Mouse (Mus musculus) ES-E14 (cell line): Measurements from ENCODE around the gene Ms4a6c.

Experiments used
- CHD2 ChIP-seq: IDR thresholded peaks from 2 replicates; pipeline ENCODE4 v1.6.1; 2014; ENCODE audit warnings: mild to moderate bottlenecking, low read depth, low read length, inconsistent platforms
- ZC3H11A ChIP-seq: IDR thresholded peaks from 2 replicates; pipeline ENCODE4 v1.6.1; 2012; ENCODE audit warnings: low read depth, mild to moderate bottlenecking, inconsistent platforms, low read length, borderline replicate concordance
- ZNF384 ChIP-seq: IDR thresholded peaks from 2 replicates; pipeline ENCODE4 v1.6.1; 2012; ENCODE audit warnings: low read depth, low read length, inconsistent platforms

GRCm38 (mm10) chr19:11466471-11466870 is 2.7 kb upstream of the Ms4a6c start:
- TF ChIP-seq ZNF384 (no peak), ZC3H11A (no peak), CHD2 (no peak)
